Mouse (Mus musculus) regulatory T cell (primary cell): ENCODE measurements at regions not wholly inside any gene's neighbourhood (a gene's known extent, or its start where the extent isn't known, plus 50 kb on each side); places are given as distances from the start of the nearest gene placed in this dataset.

ENCODE experiments used
- in situ Hi-C: fragments of 300-600 bp; cut with MboI, MseI; formaldehyde crosslinking; loops from one replicate; pipeline ENCODE4 v1.15.1; 2025; ENCODE audit warnings: high pct_unique_total_duplicates

DNA sequence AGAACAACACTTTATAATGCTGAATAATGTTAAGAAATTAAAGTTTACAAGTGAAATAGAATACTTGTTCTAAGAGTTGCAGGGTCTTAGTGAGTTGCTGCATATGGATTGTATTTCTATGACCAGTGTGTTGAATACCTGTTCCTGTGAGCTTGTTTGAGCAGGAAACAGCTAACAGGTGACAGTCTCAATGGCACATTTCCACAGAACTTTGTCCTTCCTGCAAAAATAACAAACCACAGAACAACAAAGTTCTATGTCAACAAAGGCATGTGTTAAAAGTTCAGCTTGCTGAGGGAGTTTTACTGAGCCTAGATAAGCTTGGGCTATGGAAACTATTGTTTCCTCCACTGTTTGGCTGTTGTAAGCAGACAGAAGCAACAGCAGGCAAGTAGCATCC lies 500.0 kb upstream of the Arpp21 start:
- in situ Hi-C loops, result no loop called here

DNA sequence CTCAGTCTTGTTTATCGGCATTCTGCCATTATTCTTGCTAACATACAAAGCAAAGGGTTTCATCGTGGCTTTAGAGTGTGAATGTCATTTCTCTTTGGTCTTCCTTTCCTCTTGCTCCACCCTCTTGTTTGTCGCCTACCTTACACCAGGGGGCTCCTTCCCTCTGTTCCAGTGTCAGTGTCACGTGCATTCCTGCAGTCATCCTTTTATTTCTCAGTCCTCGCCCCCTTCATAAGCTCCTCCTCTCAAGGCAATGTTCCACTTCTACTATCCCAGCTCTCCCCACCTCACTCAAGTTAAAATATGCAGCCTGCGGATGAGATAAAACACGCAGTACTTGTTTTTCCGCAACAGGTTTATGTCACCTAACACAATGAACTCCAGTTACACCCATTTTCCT lies 489.8 kb upstream of the Arpp21 start:
- in situ Hi-C loops, result no loop called here

- in situ Hi-C loops, result no loop called here
Observed at GRCm38 (mm10) chr9:112725103-112725502, 489.4 kb upstream of the Arpp21 start.

- in situ Hi-C loops, result no loop called here
Observed at GRCm38 (mm10) chr9:112723346-112723745, 487.6 kb upstream of the Arpp21 start.

DNA sequence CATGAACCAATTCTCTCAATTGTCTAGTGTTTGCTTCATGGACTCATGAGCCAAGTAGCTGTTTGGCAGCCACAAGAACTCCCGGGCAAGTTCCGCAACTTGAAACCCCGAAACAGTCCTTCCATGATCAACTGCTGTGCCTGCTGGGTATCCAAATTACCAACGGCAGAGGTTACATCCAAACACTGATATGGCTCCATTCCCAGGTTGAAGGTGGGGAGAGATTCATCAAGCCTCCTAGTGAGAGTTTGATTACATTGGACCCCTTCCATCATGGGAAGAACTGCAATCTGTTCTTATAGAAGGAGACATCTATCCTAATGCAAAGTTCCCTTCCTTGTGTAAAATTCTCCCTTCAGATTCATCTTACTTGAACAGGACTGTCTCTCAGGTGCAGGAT lies 486.8 kb upstream of the Arpp21 start:
- in situ Hi-C loops, result no loop called here

GRCm38 (mm10) chr9:112715197-112715762 lies 479.5 kb upstream of the Arpp21 start:
- in situ Hi-C loops, result no loop called here

DNA sequence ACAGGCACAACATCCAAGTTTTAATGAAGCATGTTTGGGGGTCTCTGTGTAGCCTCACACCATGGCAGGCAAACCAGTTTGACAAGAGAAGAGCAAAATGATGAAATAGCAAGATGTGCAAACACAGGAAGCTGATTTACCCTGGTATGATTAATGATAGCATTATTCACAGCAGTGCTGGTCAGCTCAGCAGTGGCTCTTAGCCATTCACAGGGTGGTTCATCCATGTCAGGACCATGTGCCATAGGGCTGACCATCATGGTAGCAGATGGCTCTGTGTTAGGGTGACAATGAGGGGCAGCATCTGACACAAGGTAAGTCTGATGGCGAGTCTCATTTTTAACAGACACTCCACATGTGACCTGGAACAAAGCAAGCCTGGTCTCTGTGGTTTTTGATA lies 443.1 kb upstream of the Arpp21 start:
- in situ Hi-C loops, result no loop called here

DNA sequence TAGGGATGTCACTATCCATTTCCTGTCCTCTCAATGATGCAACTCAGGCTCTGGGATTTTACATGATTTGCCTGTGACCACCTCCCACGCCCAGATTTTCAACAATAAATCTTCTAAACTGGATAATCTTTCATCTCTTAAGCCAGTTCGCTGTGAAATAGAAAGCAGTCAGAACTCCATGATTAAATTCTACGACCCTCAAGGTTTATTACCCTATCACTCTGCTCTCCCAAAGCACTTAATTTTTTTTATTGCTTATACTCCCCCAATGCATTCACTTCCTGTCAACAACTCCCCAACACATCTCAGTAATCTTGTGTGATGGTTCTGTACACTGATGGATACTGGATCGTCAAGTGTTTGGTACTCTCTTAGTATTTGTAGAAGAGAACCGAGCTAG lies 439.5 kb upstream of the Arpp21 start:
- in situ Hi-C loops, result no loop called here
